Mouse (Mus musculus) kidney, embryonic 15.5 days (tissue): ENCODE measurements at regions not wholly inside any gene's neighbourhood (a gene's known extent, or its start where the extent isn't known, plus 50 kb on each side); places are given as distances from the start of the nearest gene placed in this dataset.

Experiments
- ATAC-seq: fragments of 200-750 bp; cut with Nextera tagmentation; replicated peaks from 2 replicates; pipeline ENCODE4 v1.8.0; 2017; ENCODE audit warnings: moderate TSS enrichment; ENCODE audit not compliant: low FRiP score
- H3K27ac ChIP-seq: fragments of 300-500 bp; sonication (generic); 2 replicates; pipeline ENCODE4 v1.5.1; 2015; ENCODE audit warnings: mild to moderate bottlenecking, inconsistent platforms
- H3K27me3 ChIP-seq: fragments of 300-500 bp; sonication (generic); 2 replicates; pipeline ENCODE4 v1.6.1; 2015; ENCODE audit warnings: inconsistent platforms
- H3K36me3 ChIP-seq: fragments of 300-500 bp; sonication (generic); 2 replicates; pipeline ENCODE4 v1.6.1; 2015; ENCODE audit warnings: inconsistent platforms
- H3K4me1 ChIP-seq: fragments of 300-500 bp; sonication (generic); 2 replicates; pipeline ENCODE4 v1.6.1; 2015; ENCODE audit warnings: inconsistent platforms
- H3K4me2 ChIP-seq: fragments of 300-500 bp; sonication (generic); 2 replicates; pipeline ENCODE4 v1.6.1; 2015; ENCODE audit warnings: moderate library complexity, mild to moderate bottlenecking, inconsistent platforms
- H3K4me3 ChIP-seq: fragments of 300-500 bp; sonication (generic); replicated peaks from 2 replicates; pipeline ENCODE4 v1.5.1; 2015; ENCODE audit warnings: mild to moderate bottlenecking, inconsistent platforms
- H3K9ac ChIP-seq: fragments of 300-500 bp; sonication (generic); 2 replicates; pipeline ENCODE4 v1.6.1; 2015; ENCODE audit warnings: mild to moderate bottlenecking, inconsistent platforms
- H3K9me3 ChIP-seq: fragments of 300-500 bp; sonication (generic); replicated peaks from 2 replicates; pipeline ENCODE4 v1.6.1; 2016; ENCODE audit warnings: inconsistent platforms
- WGBS: fragments of 180-500 bp; shearing (Covaris S2); methylation state at CpG from one replicate; pipeline ENCODE4 v1.1.7; 2015; ENCODE audit warnings: mixed read lengths; 5-methylcytosine and 5-hydroxymethylcytosine counted together

DNA sequence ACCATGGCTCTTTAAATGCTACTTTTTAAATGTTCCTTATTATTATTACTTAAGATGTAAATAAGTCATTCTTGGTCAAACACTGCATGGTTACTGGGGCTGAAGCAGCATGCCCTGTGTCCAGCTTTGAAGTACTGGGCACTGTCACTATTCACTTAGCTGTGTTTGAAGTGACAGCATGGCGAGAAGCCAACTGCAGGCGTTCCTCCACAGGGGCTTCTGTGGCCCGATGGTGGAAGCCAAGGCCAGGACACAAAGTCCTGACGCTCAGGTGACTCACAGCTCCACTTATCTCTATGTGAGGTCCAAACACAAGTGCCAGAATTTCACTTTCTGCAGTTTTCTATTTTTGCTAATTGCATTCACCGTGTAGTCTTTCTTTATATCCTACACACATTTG is 65.3 kb downstream of the Cdca7 start:
- WGBS: 77% methylated on average over 5 of the region's 5 CpGs
- Histone ChIP-seq H3K9me3 (no peaks in the 10 kb centered on the region), H3K27ac (no peak overlapping the region), H3K4me3 (no peak overlapping the region), H3K9ac (no peak overlapping the region), H3K4me1 (no peaks in the 10 kb centered on the region), H3K4me2 (no peak overlapping the region), H3K27me3 (no peaks in the 10 kb centered on the region), H3K36me3 (no peaks in the 10 kb centered on the region)
- ATAC-seq: no peak

DNA sequence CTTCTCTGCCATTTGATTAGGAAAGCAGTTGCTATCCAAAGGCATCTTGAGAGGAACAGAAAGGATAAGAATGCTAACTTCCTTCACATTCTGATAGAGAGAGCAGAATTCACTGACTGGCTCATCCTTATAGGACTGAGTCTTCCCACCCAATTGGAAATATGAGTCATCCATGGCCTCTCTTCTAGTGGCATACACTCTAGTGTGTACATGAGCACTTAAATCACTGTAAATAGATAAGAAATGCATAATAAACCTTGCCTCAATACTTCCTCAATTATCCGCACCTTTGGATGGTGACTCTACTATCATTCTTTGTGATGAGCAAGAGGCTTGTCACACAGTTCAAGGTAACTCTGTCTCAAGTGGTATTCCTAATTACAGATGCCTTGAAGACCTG is 69.5 kb downstream of the Cdca7 start:
- H3K9me3 ChIP-seq: no peaks in the 10 kb centered on the region
- WGBS: 98% methylated on average over 1 of the region's 1 CpGs
- no peaks in the 10 kb centered on the region for H3K4me1 ChIP-seq
- 0 out of 2 replicates have a peak, but pooled peaks cover 3% of the 10 kb centered on the region for H3K27me3 ChIP-seq
- no peaks in the 10 kb centered on the region for H3K36me3 ChIP-seq
- no peak overlapping the region for H3K4me2 ChIP-seq
- no peak overlapping the region for H3K27ac ChIP-seq
- no peak overlapping the region for H3K9ac ChIP-seq
- ATAC-seq: no peak
- H3K4me3 ChIP-seq: no peak overlapping the region

DNA sequence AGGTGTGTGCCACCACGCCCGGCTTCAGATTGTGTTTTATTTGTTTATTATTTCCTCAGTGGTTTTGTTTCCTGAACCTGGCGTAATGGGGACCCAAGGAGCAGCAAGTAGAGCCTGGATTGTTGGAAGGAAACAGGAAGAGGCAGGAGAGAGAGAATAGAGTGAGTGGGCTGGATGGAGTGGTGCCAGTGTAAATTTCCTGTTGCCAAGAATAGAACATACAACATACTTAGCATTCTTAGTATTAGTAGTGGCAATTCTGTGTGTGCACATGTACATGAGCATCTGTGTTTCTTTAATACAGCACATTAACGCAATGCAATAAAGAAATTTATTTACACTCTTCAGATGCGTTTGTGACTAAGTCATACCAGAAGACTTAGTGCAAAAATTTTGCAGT is 70.5 kb downstream of the Cdca7 start:
- Histone ChIP-seq H3K4me1 (no peaks in the 10 kb centered on the region), H3K9ac (no peak overlapping the region), H3K4me2 (no peak overlapping the region), H3K27me3 (0 out of 2 replicates have a peak, but pooled peaks cover 3% of the 10 kb centered on the region), H3K4me3 (no peak overlapping the region), H3K9me3 (no peaks in the 10 kb centered on the region), H3K36me3 (no peaks in the 10 kb centered on the region), H3K27ac (peak overlapping the region; percentile 60)
- WGBS: 63% methylated on average over 5 of the region's 5 CpGs
- ATAC-seq: no peak

DNA sequence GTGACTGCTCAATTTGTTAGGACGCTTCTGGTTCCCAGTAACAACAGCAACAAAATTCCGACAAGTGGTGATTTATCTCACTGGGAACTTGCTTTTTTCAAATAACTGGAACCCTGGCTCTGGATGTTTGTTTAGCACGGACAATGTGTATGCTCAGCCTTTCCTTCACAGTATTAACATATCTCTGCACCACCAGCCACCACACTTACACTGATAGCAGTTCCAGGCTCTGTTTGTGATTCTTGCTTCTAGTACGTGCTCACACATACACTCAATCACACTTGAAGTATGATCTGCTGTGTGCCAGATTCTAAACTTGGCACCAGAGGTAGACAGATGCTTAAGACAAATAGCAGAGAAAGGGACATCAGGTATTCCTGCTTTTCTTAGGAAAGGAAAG is 71.0 kb downstream of the Cdca7 start:
- no peak overlapping the region for H3K4me3 ChIP-seq
- no peaks in the 10 kb centered on the region for H3K4me1 ChIP-seq
- WGBS: 35% methylated on average over 4 of the region's 4 CpGs
- H3K27ac ChIP-seq: peak overlapping the region; percentile 60
- H3K9ac ChIP-seq: no peak overlapping the region
- no peak overlapping the region for H3K4me2 ChIP-seq
- 0 out of 2 replicates have a peak, but pooled peaks cover 3% of the 10 kb centered on the region for H3K27me3 ChIP-seq
- no peak for ATAC-seq
- H3K9me3 ChIP-seq: no peaks in the 10 kb centered on the region
- no peaks in the 10 kb centered on the region for H3K36me3 ChIP-seq

DNA sequence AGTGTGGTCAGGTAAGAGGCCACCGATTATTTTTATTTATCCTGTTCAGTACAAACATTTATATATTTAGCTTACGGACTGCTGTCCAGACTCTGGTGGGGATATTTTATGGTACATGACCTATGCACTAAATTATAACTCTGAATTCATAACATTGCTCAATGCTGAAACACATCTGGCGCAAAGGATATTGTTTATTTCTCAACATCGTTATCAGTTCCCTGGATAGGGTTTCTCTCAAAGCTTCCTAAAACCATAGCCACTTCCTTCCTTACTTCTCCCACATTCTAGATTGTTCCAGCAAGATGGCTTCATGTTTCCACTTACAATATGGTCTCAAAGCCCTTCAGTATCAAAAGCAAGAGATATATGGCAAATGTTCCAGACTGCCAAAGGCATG is 75.3 kb downstream of the Cdca7 start:
- no peak for ATAC-seq
- WGBS: 49% methylated on average over 4 of the region's 4 CpGs
- H3K27ac ChIP-seq: no peak overlapping the region
- H3K4me1 ChIP-seq: no peaks in the 10 kb centered on the region
- H3K4me2 ChIP-seq: no peak overlapping the region
- H3K27me3 ChIP-seq: 0 out of 2 replicates have a peak, but pooled peaks cover 3% of the 10 kb centered on the region
- no peaks in the 10 kb centered on the region for H3K36me3 ChIP-seq
- H3K4me3 ChIP-seq: no peak overlapping the region
- H3K9ac ChIP-seq: no peak overlapping the region
- no peaks in the 10 kb centered on the region for H3K9me3 ChIP-seq

DNA sequence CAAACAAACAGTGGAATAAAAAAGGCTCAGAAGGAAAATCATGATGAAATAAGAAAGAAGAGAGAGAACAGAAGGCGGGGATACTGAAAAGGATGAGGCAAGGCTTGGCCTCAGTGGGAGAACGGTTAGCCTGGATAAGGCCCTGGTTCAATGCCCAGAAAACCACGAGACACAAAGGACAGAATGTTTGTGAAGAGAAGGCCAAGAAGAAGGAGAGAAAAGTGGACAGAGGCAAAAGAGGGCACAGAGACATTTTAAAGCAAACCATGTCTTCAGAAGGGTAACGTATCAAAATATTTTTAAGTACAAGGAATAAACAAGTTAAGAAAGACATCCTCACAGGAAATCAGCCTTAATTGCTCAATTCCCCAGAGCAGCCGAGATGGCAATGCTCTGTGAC is 78.6 kb downstream of the Cdca7 start:
- WGBS: 88% methylated on average over 5 of the region's 5 CpGs
- Histone ChIP-seq H3K9me3 (no peaks in the 10 kb centered on the region), H3K9ac (no peak overlapping the region), H3K36me3 (no peaks in the 10 kb centered on the region), H3K4me3 (no peak overlapping the region), H3K4me1 (peaks cover 13% of the 10 kb centered on the region), H3K27me3 (no peaks in the 10 kb centered on the region), H3K27ac (no peak overlapping the region), H3K4me2 (no peak overlapping the region)
- no peak for ATAC-seq

DNA sequence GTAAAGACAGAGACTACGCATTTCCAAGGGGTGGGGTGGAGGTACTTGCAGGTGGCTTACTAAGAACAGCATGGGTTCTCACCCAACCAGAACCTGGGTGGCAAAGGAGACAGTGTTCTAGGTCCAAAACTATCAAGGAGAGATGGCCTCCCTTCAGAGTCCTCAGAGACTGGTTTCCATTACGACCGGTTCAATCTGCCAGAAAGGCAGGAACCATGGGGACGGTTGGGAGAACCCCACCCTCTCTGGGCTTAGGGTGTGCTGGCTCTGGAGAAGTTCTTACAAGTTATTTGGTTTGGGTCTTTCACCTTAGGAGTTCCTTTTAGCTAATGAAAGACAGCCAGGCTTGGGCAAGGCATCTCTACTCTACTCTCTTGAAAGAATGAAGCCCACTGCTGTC is 79.2 kb downstream of the Cdca7 start:
- Histone ChIP-seq H3K27me3 (no peaks in the 10 kb centered on the region), H3K9me3 (no peaks in the 10 kb centered on the region), H3K4me3 (no peak overlapping the region), H3K4me2 (no peak overlapping the region), H3K9ac (no peak overlapping the region), H3K36me3 (no peaks in the 10 kb centered on the region), H3K27ac (no peak overlapping the region), H3K4me1 (peaks cover 13% of the 10 kb centered on the region)
- 95% methylated on average over 4 of the region's 4 CpGs for WGBS
- no peak for ATAC-seq

DNA sequence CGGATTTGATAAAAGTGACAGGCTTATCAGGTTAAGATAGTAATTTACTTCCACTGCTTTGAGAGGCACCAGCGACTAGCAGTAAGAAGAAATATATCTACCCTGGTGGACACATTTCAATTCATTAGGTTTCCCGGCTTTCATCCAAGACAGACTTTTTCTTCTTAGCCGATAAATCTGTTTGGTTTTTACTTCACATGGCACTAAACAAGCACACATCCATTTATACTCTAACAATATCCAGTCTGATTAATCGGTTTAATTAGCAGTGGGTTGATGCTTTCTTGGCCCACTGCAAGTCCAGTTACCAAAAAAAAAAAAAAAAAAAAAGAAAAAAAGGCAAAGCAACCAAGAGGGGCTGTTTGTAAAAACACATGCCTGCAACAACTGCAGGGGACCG is 79.6 kb downstream of the Cdca7 start:
- H3K9me3 ChIP-seq: no peaks in the 10 kb centered on the region
- no peak overlapping the region for H3K4me3 ChIP-seq
- H3K4me2 ChIP-seq: no peak overlapping the region
- 73% methylated on average over 6 of the region's 6 CpGs for WGBS
- no peak overlapping the region for H3K27ac ChIP-seq
- no peak for ATAC-seq
- no peaks in the 10 kb centered on the region for H3K27me3 ChIP-seq
- H3K36me3 ChIP-seq: no peaks in the 10 kb centered on the region
- H3K4me1 ChIP-seq: peaks cover 13% of the 10 kb centered on the region
- H3K9ac ChIP-seq: no peak overlapping the region

DNA sequence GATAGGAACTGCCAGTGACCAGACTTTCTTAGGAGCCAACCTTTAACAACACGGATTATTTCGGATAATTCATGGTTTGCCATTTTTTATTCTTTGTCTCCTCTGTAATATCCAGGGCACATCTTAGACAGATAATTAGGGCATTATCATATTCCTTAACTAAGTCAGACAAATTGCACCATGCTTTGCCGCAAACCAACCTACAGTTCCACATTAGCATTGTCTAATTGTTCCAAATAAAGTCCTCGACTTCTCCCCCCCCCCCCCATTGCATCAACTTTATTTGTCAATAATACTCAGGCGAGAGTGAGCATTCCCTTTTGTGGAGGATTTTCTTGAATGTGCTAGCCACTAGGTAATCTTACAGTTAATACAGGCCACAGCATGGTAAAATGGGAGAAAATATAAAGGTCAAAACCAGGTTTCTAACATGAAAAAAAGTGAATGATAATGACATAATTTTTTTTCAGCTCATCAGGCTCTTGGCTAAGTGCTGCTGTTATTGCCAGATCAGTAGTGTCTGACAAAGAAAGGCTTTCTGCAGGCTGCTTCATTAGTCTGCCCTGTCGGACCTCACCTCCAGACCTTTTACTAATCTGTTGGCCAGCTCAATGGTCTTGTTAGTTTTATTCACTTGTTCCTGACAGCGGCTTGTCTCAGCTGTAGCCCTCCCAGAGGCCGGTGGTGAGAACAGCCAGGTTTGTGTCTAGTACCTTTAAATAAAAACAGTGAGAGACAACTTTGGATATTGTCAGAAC is 80.3 kb downstream of the Cdca7 start:
- no peak overlapping the region for H3K9ac ChIP-seq
- ATAC-seq: no peak
- no peak overlapping the region for H3K27ac ChIP-seq
- no peaks in the 10 kb centered on the region for H3K9me3 ChIP-seq
- peaks cover 13% of the 10 kb centered on the region for H3K4me1 ChIP-seq
- no peaks in the 10 kb centered on the region for H3K36me3 ChIP-seq
- 76% methylated on average over 8 of the region's 8 CpGs for WGBS
- no peaks in the 10 kb centered on the region for H3K27me3 ChIP-seq
- no peak overlapping the region for H3K4me3 ChIP-seq
- no peak overlapping the region for H3K4me2 ChIP-seq

DNA sequence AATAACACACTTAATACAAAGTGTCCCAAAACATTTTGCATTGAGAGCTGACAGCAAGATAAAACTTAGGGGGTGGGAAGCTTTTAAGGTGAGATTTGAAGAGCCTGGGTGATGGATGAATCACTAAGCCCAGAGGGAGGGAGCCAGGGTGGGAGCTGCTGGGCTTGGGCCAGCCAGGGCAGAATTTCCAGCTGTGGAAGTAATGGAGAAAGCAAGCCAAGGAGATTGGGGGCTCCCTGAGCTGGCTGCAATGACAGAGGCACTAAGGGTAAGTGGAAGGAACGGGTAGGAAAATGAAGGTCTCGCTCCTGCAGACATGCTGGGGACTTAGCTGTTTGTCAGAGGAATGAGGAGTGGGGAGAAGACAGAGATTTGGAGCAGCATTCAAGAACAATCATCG is 81.2 kb downstream of the Cdca7 start:
- Histone ChIP-seq H3K27me3 (no peaks in the 10 kb centered on the region), H3K4me2 (no peak overlapping the region), H3K4me1 (peaks cover 13% of the 10 kb centered on the region), H3K9me3 (no peaks in the 10 kb centered on the region), H3K27ac (peak overlapping the region; percentile 49; the same call in 1 of the 2 replicates), H3K4me3 (no peak overlapping the region), H3K9ac (no peak overlapping the region), H3K36me3 (no peaks in the 10 kb centered on the region)
- 31% methylated on average over 3 of the region's 3 CpGs for WGBS
- no peak for ATAC-seq

DNA sequence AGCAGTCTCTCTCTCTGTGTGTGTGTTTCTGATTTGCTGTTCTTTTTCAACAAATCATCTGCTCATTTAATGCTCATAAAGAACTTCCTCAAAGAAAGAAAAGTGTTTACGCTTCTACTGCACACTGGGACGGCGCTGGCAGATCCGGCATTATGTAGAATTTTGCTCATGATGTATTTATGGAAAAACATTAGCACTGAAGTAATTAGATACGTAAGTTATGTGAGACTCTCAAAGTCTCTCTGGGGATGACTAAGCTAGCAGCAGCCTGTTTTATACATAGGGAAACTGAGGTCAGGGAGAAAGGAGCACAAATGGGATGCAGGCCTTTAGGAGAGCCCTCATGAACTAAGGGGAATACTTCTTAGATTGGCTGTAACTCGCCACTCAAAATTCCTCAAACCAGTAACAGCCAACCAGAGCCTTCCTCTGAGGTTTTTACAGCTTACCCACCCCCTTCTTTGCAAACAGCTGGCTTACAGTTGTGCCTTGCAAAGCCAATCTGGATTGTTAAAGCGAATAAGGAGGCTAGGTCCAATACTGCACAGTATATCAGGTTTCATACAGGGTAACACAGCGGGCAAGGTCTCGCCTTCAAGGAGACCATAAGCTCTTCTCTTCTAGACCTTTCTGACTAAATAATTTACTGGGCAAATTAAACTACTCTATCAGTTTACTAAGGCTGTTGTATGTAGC is 81.8 kb downstream of the Cdca7 start:
- H3K27me3 ChIP-seq: no peaks in the 10 kb centered on the region
- no peak overlapping the region for H3K9ac ChIP-seq
- WGBS: 35% methylated on average over 9 of the region's 9 CpGs
- no peak overlapping the region for H3K4me2 ChIP-seq
- H3K27ac ChIP-seq: peak overlapping the region; percentile 49; the same call in 1 of the 2 replicates
- H3K9me3 ChIP-seq: no peaks in the 10 kb centered on the region
- H3K36me3 ChIP-seq: no peaks in the 10 kb centered on the region
- peaks cover 13% of the 10 kb centered on the region for H3K4me1 ChIP-seq
- H3K4me3 ChIP-seq: no peak overlapping the region
- peak; percentile 69 for ATAC-seq

DNA sequence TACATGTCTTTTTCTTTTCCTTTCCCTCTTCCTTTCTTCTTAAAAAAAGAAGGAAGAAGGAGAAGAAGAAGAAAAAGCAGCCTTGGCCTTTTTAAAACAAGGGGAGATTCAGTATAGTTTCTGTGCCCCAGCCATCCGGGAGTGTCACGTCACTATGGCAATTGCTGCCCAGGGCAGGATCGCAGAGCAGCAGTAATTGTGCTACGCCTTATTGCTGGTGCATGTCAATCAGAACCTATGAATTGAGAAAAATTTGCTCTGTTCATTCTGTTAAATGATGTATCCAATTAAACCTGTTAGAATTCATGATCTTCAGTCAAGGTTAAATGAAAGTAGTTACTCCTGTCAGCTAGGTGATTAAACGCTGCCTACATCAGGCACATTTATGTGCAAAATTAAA is 85.4 kb downstream of the Cdca7 start:
- ATAC-seq: no peak

More for the DNA sequence above, 85.4 kb downstream of the Cdca7 start:
- H3K36me3 ChIP-seq: no peaks in the 10 kb centered on the region
- no peak overlapping the region for H3K4me2 ChIP-seq
- no peaks in the 10 kb centered on the region for H3K27me3 ChIP-seq
- H3K4me3 ChIP-seq: no peak overlapping the region
- WGBS: 70% methylated on average over 5 of the region's 5 CpGs
- no peak overlapping the region for H3K9ac ChIP-seq
- peaks cover 13% of the 10 kb centered on the region for H3K4me1 ChIP-seq
- no peaks in the 10 kb centered on the region for H3K9me3 ChIP-seq
- H3K27ac ChIP-seq: no peak overlapping the region
